Mouse (Mus musculus): ENCODE data around the gene Syn2. TPM values are rescaled to one million over a fixed set of nuclear protein-coding genes. Genes with fewer than 3 reads are reported as not detected.
A peak's percentile ranks its signal among the peaks of the same experiment; 100 is the strongest.

The Syn2 gene
- total RNA-seq, 2 experiments from 2014 or later = 5.1 to 5.4 TPM

GRCm38 (mm10) chr6:115279639-115280038 is 144.9 kb downstream of the Syn2 start:
- intact Hi-C loops (cut with DNase I) = no loop called here
- no peak for DNase-seq

DNA sequence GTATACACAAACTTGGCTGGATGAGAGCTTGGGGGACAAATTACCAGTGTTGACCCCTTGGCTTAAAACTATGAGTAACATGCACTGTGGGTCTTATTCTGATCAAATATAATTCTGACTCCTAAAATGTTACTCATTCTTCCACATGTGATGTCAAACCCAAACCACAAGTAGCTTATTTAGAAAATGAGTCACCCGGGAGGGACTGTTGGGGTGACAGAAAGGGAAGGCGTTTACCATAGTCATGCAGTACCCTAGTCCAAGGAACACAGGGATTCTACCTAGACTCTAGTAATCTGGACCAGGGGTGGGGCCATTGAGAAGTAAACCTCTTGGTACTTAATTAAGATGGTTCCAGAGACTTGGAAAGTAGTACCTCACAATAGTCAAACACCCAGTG is 149.5 kb downstream of the Syn2 start:
- intact Hi-C loops (cut with DNase I) = no loop called here
- DNase-seq = no peak

DNA sequence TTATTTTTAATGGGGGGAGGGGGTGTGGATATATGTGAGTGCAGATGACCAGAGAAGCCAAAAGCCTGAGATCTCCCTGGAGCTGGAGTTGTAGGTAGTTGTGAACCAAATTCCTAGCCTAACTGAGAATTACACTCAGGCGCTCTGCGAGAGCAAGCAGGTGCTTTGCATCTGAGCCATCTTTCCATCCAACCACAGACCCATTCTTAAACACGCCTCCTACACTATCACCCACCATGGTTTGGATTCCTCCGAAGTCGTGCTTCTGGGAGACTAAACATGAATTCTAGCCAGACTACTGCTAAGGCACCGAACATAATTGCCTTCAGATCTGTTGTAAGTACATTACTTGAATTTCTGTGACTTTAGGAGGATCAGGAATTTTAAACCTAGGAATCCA is 151.7 kb downstream of the Syn2 start:
- intact Hi-C loops (cut with DNase I) = no loop called here
- no peak for DNase-seq

DNA sequence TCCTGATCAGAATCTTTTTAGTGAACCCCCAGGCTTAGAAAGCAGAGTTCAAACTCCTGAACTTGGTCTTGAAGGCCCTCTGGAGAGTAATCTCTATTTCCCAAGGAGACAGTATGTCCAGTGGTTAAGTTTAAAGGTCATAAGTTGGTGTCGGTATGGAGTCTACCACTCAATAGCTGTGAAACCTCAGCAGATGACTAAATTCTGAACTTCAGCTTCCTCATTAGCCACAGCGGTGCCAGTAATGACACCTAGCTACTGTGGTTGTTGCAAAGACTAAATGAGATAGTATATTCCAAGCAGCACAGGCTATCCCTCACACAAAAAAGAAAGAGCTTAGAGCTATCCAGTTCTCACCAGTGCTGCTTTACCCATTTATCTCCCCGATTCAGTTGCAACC is 153.5 kb downstream of the Syn2 start:
- no peak for DNase-seq
- intact Hi-C loops (cut with DNase I) = no loop called here

DNA sequence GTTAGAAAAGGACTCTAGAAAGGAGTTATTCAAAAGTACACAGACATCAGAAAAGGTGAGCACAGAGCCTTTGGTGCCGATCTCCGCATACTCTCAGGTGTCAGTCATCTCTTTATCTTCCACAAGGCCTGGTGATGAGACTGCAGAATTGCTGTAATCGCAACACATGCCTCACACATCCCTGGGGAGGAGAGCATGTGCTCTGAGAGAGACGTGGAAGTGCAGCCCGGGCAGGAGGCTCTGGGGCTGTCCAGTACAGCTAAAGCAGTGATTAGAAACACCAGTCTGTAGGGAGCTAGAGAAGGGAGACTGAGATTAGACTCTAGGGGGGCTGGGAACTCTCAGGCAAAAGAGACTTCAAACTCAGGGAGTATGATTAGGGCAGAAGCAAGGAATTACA is 155.9 kb downstream of the Syn2 start:
- no peak for DNase-seq
- intact Hi-C loops (cut with DNase I) = no loop called here

GRCm38 (mm10) chr6:115291068-115291467 is 156.4 kb downstream of the Syn2 start:
- no peak for DNase-seq
- intact Hi-C loops (cut with DNase I) = no loop called here

- intact Hi-C loops (cut with DNase I) = no loop called here
- DNase-seq = no peak
These were observed 157.1 kb downstream of the Syn2 start for GRCm38 (mm10) chr6:115291823-115292222.

DNA sequence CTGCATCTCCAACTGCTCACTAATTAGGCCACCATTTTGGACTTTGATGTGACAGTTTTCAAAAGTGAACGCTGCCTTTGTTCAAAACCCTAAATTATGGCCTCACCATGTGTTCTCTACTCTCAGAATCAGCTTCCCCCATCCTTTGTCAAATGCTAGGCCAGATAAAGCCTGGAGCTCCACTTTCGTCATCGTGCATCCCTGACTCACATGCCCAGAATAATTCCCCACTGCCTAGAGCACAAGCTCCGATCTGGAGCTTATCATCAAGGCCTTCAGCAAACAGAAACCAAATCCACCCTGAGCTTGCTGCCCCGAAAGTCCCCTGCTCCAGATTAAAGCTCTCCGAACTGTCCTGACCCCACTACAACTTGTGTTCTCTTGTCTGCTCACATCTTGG is 157.9 kb downstream of the Syn2 start:
- no peak for DNase-seq
- intact Hi-C loops (cut with DNase I) = no loop called here

- intact Hi-C loops (cut with DNase I) = no loop called here
- DNase-seq = no peak
These were observed 159.2 kb downstream of the Syn2 start for GRCm38 (mm10) chr6:115293877-115294276.

DNA sequence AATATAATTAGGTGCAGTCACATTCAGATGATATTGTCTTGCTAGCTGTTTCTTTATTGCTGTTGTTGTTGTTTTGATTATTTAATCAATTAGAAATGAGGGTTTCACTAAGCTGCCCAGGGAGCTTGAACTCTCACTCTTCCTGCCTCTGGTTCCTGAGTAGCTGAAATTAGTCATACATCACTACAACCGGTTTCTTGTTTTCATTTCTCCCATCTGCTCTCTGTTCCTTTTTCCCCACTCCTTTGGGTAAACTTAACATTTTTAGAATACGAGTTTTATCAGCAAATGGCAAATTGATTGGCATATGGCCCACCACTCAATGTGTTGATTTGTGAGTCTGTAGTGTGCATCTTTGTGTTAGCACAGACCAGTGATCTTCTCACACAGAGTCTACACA is 172.4 kb downstream of the Syn2 start:
- no peak for DNase-seq
- intact Hi-C loops (cut with DNase I) = no loop called here

DNA sequence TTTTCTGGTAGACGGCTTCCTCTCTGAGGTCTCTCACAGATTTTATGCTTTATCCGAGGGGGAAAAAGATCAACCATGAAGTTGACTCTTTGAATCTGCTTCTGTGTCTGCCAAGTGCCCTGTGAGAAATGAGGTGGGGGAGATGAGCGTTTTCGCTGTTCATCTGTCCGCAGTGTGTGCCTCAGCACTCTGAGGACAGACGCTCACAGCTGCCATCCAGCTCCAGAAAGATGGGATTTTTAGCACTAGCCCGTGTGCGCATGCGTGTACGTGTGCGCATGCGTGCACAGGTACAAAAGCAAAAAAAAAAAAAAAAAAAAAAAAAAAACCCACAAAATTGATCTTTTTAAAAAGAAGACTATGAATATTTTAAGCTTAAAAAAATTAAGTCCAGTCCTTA is 178.1 kb downstream of the Syn2 start:
- intact Hi-C loops (cut with DNase I) = no loop called here
- no peak for DNase-seq

GRCm38 (mm10) chr6:115313235-115313738 is 178.6 kb downstream of the Syn2 start:
- intact Hi-C loops (cut with DNase I) = no loop called here

DNA sequence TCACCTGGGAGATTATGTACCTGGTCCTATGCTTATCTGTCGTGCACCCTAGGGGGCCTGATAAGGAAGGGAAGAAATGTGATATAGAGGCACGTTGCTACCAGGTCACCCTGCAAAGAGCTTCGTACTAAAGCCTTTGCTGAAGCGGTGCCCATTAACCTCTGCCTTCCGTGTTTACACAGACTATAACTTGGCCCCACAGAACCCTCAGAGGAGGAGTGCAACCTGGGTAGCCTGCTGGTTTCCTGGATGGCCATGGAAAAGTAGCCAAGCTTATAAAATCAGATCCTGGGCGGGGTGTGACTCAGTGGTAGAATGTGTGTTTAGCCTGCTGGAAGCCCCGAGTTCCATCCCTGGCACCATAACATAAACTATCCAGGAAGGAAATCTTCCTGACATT is 179.2 kb downstream of the Syn2 start:
- intact Hi-C loops (cut with DNase I) = no loop called here

More at GRCm38 (mm10) chr6:115313235-115313738, 178.6 kb downstream of the Syn2 start:
- DNase-seq = no peak

GRCm38 (mm10) chr6:115315770-115316169 is 181.1 kb downstream of the Syn2 start:
- intact Hi-C loops (cut with DNase I) = no loop called here
- DNase-seq = no peak

More for the DNA sequence above, 179.2 kb downstream of the Syn2 start:
- DNase-seq = no peak

DNA sequence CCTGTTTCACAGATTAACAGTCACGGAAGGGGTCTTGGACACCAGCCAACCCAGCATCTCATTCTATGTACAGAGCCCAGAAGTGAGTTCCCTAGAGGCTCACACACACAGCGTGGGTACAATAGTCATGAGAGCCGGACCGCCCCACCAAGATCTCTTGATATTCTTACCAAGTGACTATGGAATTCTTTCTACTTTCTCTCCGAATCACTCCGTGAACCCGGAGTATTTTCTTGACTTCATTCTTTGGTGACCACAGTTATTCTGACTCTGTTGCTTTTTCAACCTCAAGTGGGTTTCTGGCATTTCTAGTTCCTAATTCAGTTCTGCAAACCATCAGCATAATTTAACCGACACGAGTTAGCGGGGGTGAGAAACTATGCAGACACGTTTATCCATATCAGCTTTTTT is 182.1 kb downstream of the Syn2 start:
- peak; percentile 21 to 45 for DNase-seq
- intact Hi-C loops (cut with DNase I) = no loop called here

GRCm38 (mm10) chr6:115318811-115319210 is 184.1 kb downstream of the Syn2 start:
- no peak for DNase-seq
- intact Hi-C loops (cut with DNase I) = no loop called here

DNA sequence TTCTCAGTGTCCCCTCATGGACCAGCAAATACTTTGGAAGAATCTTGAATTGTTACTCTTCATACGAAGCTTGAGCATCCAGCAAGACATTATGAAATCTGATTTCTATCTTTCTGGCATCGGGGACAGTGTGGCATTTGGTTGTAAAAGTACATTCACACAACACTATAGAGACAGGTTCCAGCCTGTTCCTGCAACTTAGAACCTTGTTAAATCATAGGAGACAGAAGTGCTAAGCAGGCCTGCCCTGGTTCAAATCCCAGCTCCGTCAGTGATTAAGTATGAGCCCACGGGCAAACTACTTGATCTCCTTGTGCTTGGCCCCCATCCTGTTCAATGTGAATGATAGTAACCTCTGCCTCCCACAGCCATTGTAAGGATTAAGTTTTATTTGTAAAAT is 185.0 kb downstream of the Syn2 start:
- no peak for DNase-seq
- intact Hi-C loops (cut with DNase I) = no loop called here

DNA sequence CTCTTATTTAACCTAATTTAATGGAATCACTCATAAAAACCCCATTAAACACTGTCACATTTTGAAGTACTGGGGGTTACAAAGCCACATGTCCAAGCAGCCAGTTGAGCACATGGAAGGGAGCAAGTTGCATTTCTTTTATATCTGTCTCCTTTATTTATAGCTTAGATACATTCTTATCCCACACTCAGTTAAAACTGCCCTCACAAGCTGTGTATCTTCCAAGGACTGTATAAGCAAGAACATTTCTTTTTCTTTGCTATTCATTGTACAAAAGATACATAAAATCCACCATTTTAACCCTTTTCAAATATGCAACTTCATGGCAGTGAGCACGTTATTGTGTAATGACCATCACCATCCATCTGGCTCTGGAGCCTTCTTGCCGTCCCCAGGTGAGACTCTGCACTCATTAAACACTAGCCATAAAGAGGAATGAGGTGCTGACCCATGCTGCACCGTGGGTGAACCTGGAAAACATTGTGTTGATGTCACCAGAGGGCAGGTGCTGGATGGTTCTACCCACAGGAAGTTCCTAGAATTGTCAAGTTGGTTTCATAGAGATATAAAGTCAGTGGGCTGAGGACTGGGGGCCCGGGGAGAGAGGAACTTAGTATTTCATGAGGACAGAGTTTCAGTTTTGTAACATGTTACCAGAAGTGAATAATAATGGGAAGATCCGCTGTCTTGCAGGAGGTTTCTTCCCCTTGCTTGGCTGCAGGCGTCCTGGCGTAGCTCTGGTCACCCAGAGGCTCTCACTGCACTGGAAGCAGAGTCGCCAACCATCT is 186.4 kb downstream of the Syn2 start:
- DNase-seq = no peak
- intact Hi-C loops (cut with DNase I) = no loop called here

DNA sequence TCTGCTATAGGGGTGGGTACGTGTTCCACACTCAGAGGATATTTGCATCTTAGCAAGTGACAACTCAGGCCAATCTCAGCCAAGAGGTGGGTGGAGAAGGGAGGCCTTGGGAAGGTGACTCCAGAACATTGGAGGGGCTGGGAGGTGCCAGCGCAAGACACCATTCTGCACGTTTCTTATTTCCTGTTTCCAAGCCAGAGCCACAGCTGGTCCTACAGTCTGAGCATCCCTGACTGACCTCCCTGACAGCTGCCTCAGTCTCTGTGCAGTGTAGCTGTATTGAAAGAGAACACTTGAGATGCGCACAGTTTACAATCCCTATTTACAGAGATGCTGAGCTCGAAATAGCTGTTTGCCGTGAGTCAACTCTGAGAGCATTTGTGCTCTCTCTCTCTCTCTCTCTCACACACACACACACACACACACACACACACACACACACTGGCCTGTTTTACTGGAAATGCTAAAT is 187.2 kb downstream of the Syn2 start:
- intact Hi-C loops (cut with DNase I) = no loop called here
- DNase-seq = no peak

DNA sequence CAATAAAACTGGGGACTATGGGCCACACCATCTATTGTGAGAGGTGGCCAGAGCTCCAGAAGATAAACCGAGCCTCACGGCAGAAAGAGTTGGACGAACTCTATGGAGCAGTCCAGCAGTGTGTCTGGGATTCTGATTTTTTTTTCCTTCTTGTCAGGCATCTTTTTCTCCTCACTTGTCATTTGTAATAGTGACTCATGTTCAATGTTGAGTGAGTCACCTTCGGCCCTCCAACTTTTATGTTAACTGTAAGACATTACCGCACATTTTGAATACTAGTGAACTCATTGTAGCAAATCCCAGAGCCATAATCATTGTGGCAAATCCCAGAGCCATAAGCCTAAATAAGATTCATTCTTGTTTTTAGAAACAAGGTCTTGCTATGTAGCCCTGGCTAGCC is 188.3 kb downstream of the Syn2 start:
- DNase-seq = no peak
- intact Hi-C loops (cut with DNase I) = no loop called here

- intact Hi-C loops (cut with DNase I) = no loop called here
- DNase-seq = no peak
These were observed 196.3 kb downstream of the Syn2 start for GRCm38 (mm10) chr6:115330964-115331363.

All from heart, postnatal 14 days (tissue).